Mouse (Mus musculus): ENCODE measurements around the gene Gm9803. TPM values are rescaled to one million over a fixed set of nuclear protein-coding genes. Genes with fewer than 3 reads are reported as not detected.

The Gm9803 gene
- total RNA-seq, 2 experiments from 2014 or later, result 12.5 to 12.7 TPM

- no peak overlapping the region for H3K4me3 ChIP-seq
- H3K27ac ChIP-seq, result no peak overlapping the region
- TF ChIP-seq CTCF (conservative IDR thresholded peaks at IDR 0.05), result no peak
- no peak for DNase-seq (ENCODE audit: low spot score in 2 of 2)
These were observed 3.9 kb upstream of the Gm9803 start for GRCm38 (mm10) chr10:43519977-43520376.

GRCm38 (mm10) chr10:43527283-43528269, 3.7 kb downstream of the Gm9803 start:
- Histone ChIP-seq H3K27ac (peak overlapping the region; percentile 50), H3K4me3 (no peak overlapping the region)
- peak; percentile 61 for TF ChIP-seq CTCF (conservative IDR thresholded peaks at IDR 0.05)
- DNase-seq (ENCODE audit: low spot score in 2 of 2), result peak; percentile 20 to 55

- no peak for DNase-seq (ENCODE audit: low spot score in 2 of 2)
- TF ChIP-seq CTCF (conservative IDR thresholded peaks at IDR 0.05), result no peak
- Histone ChIP-seq H3K27ac (no peak overlapping the region), H3K4me3 (no peak overlapping the region)
These were observed 10.5 kb downstream of the Gm9803 start for GRCm38 (mm10) chr10:43534382-43534781.

GRCm38 (mm10) chr10:43537652-43538051, 13.8 kb downstream of the Gm9803 start:
- DNase-seq (ENCODE audit: low spot score in 2 of 2), result no peak
- Histone ChIP-seq H3K27ac (no peak overlapping the region), H3K4me3 (no peak overlapping the region)
- TF ChIP-seq CTCF (conservative IDR thresholded peaks at IDR 0.05), result no peak

GRCm38 (mm10) chr10:43538831-43539230, 14.9 kb downstream of the Gm9803 start:
- H3K4me3 ChIP-seq, result no peak overlapping the region
- TF ChIP-seq CTCF (conservative IDR thresholded peaks at IDR 0.05), result no peak
- no peak for DNase-seq (ENCODE audit: low spot score in 2 of 2)
- H3K27ac ChIP-seq, result no peak overlapping the region

GRCm38 (mm10) chr10:43539746-43540310, 15.9 kb downstream of the Gm9803 start:
- DNase-seq (ENCODE audit: low spot score in 2 of 2), result no peak
- Histone ChIP-seq H3K27ac (peak overlapping the region; percentile 93), H3K4me3 (peak overlapping the region; percentile 90)
- TF ChIP-seq CTCF (conservative IDR thresholded peaks at IDR 0.05), result no peak

- H3K27ac ChIP-seq, result peak within 1 kb of the TSS; percentile 93
- H3K4me3 ChIP-seq, result peak within 1 kb of the TSS; percentile 90
- peak; percentile 94 to 96 for DNase-seq (ENCODE audit: low spot score in 2 of 2)
- TF ChIP-seq CTCF (conservative IDR thresholded peaks at IDR 0.05), result peak; percentile 85
These were observed 16.7 kb downstream of the Gm9803 start, which contains the start of gene 1700021F05Rik for GRCm38 (mm10) chr10:43540442-43541152. Gene 1700021F05Rik, minus strand, starts transcription at chr10:43540994.

- no peak for DNase-seq (ENCODE audit: low spot score in 2 of 2)
- peak; percentile 61 for TF ChIP-seq CTCF (conservative IDR thresholded peaks at IDR 0.05)
- Histone ChIP-seq H3K27ac (no peak overlapping the region), H3K4me3 (no peak overlapping the region; the same call in 1 of the 2 replicates)
These were observed 17.3 kb downstream of the Gm9803 start for GRCm38 (mm10) chr10:43541153-43541544.

- TF ChIP-seq CTCF (conservative IDR thresholded peaks at IDR 0.05), result peak; percentile 25; the same call in 1 of the 2 replicates
These were observed 25.5 kb downstream of the Gm9803 start for GRCm38 (mm10) chr10:43549411-43549810.

GRCm38 (mm10) chr10:43550923-43551322, 27.0 kb downstream of the Gm9803 start:
- Histone ChIP-seq H3K27ac (no peak overlapping the region), H3K4me3 (no peak overlapping the region)

More at GRCm38 (mm10) chr10:43549411-43549810, 25.5 kb downstream of the Gm9803 start:
- no peak for DNase-seq (ENCODE audit: low spot score in 2 of 2)
- Histone ChIP-seq H3K4me3 (no peak overlapping the region), H3K27ac (no peak overlapping the region)

GRCm38 (mm10) chr10:43551388-43551787, 27.5 kb downstream of the Gm9803 start:
- no peak for TF ChIP-seq CTCF (conservative IDR thresholded peaks at IDR 0.05)
- H3K4me3 ChIP-seq, result no peak overlapping the region
- no peak overlapping the region for H3K27ac ChIP-seq
- DNase-seq (ENCODE audit: low spot score in 2 of 2), result no peak

More at GRCm38 (mm10) chr10:43550923-43551322, 27.0 kb downstream of the Gm9803 start:
- TF ChIP-seq CTCF (conservative IDR thresholded peaks at IDR 0.05), result no peak
- DNase-seq (ENCODE audit: low spot score in 2 of 2), result no peak

GRCm38 (mm10) chr10:43557630-43558165, 33.8 kb downstream of the Gm9803 start:
- H3K4me3 ChIP-seq, result no peak overlapping the region
- TF ChIP-seq CTCF (conservative IDR thresholded peaks at IDR 0.05), result no peak
- DNase-seq (ENCODE audit: low spot score in 2 of 2), result no peak
- H3K27ac ChIP-seq, result no peak overlapping the region
